Mouse (Mus musculus) heart, postnatal 36 days (tissue): ENCODE results near the gene Caskin1. TPM values are rescaled to one million over a fixed set of nuclear protein-coding genes. Genes with fewer than 3 reads are reported as not detected.

ENCODE experiments used
- DNase-seq, 2 experiments: peaks; one replicate each; pipeline ENCODE4 v3.0.0; 2021 to 2022
- intact Hi-C: fragments of 180-260 bp; cut with DNase I; formaldehyde crosslinking; loops from one replicate; pipeline ENCODE4 v1.15.1; 2025
- total RNA-seq, 2 experiments: library from RNA; stranded (reverse); gene quantifications; 2 replicates each; pipeline ENCODE4 v1.2.3; 2021

Caskin1 gene
- total RNA-seq, 2 experiments from 2014 or later, result 0.11 to 0.14 TPM

DNA sequence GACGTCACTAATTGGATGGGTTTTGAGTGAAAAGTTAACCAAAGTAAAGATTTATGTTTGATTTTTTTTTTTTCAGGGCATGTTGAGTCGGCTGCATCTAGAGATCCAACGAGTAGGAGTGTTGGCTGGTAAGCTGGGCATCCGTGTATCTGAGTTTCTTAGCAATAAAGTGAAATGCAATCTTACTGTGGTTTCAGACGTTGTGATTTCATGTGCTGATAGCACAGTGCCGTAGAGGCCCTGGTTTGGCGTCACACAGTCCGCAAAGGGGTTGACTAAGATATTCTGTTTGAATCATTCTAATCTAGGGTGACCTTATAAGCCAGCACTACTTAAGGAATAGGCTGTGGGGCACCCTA is 40.1 kb downstream of the Caskin1 start:
- intact Hi-C loops, result no loop called here
- no peak for DNase-seq

DNA sequence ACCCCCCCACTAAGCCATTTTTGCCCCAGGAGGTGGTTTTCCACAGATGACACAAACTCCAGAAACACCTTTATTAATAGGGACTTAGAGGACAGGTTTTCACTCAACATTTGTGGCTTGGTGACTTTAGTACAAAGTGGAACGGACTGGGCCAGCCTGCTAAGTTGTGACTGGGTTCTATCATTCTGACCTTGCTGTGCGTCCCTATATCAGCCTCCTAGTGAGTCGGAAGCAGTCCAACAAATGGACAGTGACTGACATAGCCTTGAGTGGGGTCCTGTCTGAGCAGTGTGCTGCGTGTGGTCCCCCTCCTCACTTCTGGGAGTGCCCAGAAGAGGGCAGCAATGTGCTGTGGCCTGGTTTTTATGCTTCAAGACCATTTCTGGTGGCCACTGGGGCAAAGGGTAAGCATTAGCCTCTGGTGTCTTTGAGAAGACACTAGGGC is 40.6 kb downstream of the Caskin1 start:
- intact Hi-C loops, result no loop called here

DNA sequence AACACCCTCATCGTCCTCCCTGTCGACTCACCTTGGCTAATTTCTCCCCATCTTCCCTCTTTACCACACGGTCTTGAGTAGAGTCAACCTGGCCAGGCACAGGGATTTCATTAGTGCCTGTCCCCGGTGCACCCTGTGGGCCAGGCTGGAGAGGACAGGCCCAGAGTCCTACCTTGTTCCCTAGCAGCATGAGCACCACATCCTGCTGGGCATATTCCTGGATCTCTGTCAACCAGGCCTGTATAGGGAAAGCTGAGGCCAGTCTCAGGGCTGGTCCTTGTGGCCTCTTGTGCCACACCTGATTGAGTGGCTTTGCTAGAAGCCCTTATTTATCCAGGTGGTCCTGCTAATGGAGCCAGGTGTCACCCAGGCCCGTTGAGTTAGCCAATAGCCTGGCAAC is 41.5 kb downstream of the Caskin1 start:
- intact Hi-C loops, result no loop called here
- no peak for DNase-seq

More for the DNA sequence above, 40.6 kb downstream of the Caskin1 start:
- DNase-seq, result peak; percentile 49 to 65

DNA sequence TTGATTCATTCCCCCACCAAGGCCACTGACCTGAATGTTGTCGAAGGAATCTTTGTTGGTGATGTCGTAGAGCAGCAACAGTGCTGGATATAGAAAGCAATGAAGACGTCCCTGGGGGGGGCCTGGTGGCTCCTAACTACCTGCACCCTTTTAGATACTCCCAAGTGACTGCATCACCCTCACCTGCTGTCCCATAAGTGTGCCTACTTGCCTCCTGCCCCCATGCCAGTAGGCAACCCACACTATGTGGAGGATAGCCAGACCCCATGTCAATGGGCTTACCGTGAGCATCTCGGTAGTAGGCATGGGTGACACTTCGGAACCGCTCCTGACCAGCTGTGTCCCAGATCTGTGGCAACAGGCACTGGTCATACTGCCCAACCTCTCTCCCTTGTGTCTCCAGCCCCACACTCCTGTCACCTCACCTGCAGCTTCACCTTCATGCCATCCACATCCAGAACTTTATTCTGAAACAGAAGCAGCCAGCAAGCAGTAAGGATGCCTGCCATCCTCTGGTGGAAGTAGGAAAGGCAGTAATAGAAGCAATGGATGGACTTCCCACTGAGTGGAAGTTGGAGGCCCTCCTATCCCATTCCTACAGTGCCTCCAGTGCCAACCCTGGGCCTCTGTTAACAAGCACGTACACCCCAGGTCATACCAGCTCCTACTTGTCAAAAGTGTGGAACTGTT is 42.1 kb downstream of the Caskin1 start:
- DNase-seq, result no peak
- intact Hi-C loops, result no loop called here

DNA sequence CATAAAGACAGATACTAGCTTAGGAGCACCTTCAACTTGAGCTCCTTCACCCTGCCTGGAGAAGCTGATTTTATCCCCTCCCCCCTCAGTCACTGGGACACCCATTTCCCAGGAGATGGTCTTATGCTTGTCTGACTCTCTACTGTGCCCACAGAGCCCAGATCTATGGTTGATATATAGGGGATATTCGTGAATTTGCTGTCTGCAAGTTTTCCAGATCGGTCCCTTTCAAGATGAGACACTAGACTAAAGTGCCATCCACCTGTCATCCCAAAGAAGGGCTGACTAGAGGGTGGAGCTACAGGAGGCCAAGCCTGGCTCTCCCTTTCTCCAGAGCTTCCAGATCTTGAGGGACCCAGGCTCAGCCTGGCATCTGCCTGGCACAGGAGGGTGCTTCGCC is 42.7 kb downstream of the Caskin1 start:
- no peak for DNase-seq
- intact Hi-C loops, result no loop called here

DNA sequence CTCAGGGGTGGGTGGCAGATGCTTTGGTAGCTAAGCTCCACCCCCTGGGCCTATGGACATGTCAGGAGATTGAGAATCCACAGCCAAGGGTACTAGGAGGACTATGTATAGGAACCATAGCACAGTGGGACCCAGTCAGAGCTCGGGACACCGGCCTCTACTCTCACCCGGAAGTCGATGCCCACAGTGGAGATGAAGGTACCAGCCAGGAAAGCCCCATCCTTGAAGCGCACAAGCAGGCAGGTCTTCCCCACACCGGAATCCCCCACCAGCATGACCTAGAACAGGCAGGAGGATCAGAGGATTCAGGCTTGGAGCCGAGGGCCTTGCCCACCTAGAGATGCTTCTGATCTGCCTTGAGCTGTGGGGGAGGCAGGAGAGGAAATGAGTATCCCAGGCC is 43.6 kb downstream of the Caskin1 start:
- intact Hi-C loops, result no loop called here
- DNase-seq, result no peak

DNA sequence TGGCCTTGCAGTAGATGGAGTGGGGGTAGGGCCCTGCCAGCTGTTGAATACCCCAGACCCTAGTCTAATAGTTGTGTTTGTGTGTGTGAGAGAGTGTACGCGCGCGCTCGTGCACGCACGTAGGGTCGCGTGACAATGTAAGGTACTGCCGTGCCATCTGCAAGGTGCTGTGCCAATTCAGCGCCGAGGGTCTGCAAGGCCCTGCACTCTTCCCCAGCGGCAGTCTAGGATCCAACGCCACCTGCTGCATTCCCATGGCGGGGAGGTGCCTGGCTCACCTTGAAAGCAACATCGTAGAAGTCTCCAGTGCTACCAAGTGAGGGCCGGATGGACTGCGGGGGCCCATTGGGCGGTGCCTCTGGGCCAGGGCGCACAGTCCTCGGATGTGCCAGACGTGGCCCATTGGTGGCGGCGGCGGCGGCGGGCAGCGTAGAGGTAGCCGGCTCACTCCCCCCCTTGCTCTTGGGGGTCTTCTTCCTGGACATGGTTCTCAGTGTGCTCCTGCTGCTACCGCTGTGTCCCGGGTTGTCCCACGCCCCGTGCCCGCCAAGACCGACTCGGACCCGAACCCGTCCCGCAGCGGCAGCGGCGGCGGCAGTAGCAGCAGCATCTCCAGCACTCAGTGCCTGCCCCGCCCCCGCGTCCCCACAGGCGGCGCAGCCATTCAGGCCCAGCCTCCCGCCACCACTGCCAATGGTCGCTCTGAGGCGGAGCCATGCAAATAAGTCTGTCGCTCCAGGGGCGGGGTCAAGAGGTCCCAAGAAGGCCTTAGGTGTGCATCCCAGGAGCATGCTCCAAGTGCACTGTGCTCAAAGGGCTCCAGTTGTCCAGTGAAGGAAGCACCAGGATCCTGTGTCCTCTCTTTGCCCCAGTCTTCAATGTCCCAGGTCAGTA is 44.9 kb downstream of the Caskin1 start:
- intact Hi-C loops, result no loop called here
- DNase-seq, result peak; percentile 74 to 75

DNA sequence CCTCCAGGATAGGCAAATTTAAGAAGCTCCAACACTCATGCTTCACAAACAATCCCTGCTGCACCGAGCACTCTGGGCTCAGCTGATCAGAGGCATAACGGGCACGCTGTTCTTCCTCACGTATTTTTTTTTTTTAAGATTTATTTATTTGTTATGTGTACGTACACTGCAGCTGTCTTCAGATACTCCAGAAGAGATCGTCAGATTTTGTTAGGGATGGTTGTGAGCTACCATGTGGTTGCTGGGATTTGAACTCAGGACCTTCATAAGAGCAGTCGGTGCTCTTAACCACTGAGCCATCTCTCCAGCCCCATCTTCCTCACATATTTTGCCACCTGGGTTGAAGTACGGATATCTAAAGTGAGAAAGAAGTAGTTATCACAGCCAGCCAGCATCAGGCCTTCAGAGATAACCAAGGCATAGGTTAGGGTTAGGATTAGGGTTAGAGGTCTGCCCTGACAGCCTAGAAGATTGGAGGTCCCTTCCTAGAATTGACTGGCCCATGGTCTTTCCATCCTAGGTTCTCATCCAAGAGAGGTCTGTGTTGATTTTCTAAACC is 45.8 kb downstream of the Caskin1 start, which contains the start of gene Rab26:
Rab26 (minus strand) TSS at position 51 of the 559 bp plus-strand sequence.
- DNase-seq, result no peak
- intact Hi-C loops, result no loop called here

DNA sequence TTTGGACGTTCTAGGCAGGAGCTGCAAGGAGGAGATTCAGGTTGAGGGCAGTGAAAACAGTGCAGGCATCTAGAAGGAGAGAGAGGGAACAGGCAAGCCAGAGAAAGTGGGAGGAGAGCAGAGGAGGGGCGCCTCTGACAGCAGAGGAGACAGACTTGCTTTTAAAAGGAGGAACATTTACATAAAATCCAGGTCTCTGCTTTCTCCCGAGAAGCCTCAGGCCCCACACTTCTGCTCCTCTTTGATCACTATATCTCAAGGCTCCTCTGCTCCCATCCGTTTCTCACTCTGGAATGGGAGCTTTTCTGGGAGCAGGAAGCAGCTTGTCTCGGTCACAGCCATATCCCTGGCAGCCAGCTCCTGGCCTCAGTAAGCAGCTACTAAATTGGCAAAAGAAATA is 46.9 kb downstream of the Caskin1 start:
- DNase-seq, result no peak
- intact Hi-C loops, result loop anchor here (5.0 kb wide), 1 partner anchor 172 kb away; the partner anchor contains the start of gene Tbl3

DNA sequence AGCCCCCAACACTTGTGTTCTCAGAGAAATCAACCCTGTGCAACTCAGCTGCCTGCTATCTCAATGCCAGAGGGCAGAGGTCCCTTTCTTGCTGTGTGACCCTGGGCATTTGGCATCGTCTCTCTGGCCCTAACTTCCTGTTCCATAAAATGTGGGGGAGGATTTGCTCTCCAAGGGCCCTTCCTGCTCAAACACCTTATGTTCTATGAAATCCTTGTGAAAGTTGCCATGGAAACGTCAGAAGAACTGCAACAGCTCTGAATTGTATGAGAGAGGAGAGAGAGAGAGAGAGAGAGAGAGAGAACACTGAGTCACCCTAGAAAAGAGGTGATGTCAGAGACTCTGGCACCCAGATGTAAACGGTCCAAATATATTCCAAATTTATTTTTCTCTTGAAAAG is 49.1 kb downstream of the Caskin1 start:
- intact Hi-C loops, result loop anchor here (5.0 kb wide), 1 partner anchor 170 kb away; the partner anchor contains the start of gene Tbl3
- no peak for DNase-seq

DNA sequence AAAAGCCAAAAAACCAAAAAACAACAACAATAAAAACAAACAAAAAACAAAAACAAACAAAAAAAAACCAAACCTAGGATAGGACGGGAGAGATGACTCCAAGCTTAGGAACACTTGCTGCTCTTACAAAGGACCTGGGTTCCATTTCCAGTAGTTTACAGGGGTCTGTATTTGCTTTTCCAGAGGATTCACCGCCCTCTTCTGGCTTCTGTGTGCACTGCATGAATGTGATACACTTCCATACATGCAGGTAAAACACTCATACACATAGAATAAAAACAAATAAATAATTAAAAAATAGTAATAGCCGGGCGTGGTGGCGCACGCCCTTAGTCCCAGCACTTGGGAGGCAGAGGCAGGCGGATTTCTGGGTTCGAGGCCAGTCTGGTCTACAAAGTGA is 50.5 kb downstream of the Caskin1 start:
- intact Hi-C loops, result loop anchor here (2.0 to 5.0 kb wide), 2 partner anchors 44 to 168 kb away; partner anchors contain the start of gene Tbl3
- DNase-seq, result peak; percentile 52 to 71

DNA sequence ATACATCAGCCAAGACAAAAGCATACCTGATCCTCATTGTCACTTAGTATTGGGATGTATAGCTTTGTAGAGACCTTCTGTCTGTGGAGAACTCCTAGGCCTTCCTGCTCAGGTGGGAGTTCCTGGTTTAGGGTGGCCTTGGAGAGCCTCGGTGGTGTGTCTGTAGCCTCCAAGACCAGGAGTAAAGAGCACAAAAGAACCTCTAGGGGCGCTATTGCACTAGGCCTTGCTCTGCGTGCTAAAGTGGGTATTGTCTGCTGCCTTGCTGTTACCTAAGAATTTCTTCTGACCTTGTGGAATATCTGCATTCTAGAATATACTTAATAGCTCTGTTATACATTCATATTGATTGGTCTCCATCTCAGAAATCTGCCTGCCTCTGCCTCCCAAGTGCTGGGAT is 52.0 kb downstream of the Caskin1 start:
- intact Hi-C loops, result loop anchor here (1.0 kb wide), 2 partner anchors 88 to 114 kb away; no protein-coding TSS in a partner anchor
- peak in 1 of 2 experiments; percentile 48 for DNase-seq

DNA sequence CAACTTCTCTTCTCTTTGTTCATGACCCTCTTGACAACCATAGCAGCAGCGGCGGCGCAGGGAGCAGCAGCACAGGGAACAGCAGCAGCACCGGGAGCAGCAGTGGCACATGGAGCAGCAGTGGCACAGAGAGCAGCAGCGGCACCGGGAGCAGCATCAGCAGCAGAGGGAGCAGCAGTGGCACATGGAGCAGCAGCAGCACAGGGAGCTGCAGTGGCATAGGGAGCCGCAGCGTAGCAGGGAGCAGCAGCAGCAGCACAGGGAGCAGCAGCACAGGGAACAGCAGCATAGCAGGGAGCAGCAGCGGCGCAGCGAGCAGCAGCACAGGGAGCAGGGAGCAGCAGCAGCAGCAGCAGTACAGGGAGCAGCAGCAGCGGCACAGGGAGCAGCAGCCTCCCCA is 56.2 kb downstream of the Caskin1 start:
- intact Hi-C loops, result no loop called here
- no peak for DNase-seq

DNA sequence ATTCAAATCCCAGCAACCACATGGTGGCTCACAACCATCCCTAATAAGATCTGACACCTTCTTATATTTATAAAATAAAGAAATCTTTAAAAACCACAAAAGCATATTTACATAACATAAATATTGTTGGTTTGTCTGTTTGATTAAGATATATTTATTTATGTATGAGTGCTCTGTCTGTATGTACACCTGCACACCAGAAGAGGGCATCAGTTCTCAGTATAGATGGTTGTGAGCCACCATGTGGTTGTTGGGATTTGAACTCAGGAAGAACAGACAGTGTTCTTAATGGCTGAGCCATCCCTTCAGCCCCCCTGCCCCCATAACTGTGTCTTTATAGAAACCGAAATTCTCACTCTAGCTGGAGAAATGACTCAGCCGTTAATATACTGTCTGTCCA is 56.8 kb downstream of the Caskin1 start:
- intact Hi-C loops, result no loop called here

DNA sequence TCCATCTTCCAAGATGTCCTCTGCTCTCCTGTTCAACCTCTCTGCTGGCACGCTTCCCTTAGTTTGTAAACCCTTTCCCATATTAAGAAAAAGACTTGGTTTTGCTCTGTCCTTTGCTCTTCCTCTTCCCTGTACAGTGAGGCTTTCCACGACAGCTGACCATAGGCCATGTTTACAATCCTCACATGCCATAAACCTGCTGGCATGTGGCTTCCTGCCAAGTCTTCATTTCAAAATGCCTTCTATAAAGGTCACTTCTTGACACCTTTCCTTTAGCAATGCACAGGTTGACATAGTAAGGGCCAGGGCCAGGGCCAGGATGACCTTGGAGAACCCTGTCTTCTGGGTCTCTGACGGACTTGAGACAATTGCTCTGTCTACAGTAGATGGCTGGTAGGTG is 57.8 kb downstream of the Caskin1 start:
- intact Hi-C loops, result no loop called here
- DNase-seq, result no peak

More for the DNA sequence above, 56.8 kb downstream of the Caskin1 start:
- no peak for DNase-seq

DNA sequence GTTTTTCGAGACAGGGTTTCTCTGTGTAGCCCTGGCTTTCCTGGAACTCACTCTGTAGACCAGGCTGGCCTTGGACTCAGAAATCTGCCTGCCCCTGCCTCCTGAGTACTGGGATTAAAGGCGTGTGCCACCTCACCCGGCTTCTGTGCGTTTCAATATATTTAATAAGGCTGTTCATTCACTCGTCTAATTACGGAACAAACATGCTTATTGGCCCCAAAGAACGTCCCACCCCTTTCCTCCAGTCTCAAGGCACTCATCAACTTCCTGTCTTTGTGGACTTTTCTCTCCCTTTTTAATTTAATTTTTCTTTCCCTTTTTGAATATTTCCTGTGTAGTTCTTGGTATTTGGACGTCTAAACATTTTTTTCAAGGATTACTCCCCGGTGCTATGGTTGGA is 60.0 kb downstream of the Caskin1 start:
- intact Hi-C loops, result no loop called here
- no peak for DNase-seq

DNA sequence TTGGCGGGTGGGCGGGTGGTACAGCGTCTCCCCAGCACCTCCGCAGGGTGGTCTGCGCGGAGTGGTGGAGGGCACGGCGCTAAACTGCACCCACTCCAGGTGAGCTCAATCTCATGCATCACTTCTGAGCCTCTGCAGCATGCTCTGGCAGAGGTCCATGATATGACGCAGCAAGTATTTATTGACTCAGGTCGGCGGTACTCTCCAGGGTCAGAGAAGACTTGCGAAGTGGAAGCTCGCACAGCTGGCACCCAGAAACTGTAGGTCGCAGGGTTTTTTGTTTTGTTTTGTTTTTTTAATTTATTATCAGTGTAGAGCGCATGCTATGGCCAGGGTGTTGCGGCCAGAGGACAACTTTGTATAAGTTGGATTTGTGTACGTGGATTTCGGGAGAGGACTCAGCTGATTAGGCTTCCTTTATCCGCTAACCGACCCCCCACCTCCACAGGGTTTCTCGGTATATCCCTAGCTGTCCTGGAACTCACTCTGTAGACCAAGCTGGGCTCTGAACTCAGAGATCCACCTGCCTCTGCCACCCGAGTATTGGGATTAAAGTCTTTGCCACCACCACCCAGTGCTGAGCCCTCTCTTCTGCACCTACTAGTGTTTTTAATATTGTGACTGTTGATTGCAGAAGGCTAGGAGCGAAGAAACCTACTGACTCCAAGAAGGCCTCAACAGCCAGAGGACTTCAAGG is 60.7 kb downstream of the Caskin1 start:
- intact Hi-C loops, result no loop called here

DNA sequence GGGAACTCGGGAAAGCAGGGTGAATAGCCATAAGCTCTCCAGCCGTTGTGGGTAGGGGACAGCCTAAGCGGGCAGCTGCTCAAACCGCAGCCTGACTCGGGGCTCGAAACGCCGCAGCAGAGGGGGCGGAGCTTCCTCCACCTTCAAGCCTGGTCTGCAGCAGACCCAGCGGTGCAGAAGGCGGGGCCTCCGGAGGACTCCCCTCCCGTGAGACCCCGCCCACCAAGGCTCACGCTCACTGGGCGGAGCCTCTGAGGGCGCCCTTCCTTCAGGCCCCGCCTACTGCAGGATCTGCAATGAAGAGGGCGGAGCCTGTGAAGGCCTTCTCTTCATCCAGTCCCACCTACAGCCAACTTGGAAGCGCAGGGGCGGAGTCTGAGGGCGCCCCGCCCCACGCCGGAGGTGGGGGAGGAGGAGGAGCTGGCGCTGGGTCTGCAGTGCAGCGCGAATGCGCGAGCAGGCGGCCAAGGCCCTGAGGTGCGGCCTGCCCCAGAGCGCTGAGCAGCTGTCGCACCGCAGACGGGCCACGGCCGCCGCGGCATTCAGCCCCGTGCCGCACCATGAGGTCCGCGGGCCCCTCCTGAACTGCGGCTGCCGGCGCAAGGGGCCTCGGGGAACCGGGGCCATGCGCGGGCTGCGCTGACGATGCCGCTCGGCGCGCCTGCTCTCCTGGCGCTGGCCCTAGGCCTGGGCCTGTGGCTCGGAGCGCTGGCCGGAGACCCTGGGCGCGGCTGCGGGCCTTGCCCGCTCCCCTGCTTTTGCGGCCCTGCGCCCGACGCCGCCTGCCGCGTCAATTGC is 61.4 kb downstream of the Caskin1 start, which contains the start of gene Pkd1:
Pkd1 (plus strand) TSS at position 217 of the 798 bp plus-strand sequence.
- intact Hi-C loops, result no loop called here
- DNase-seq, result peak; percentile 99 to 100

More for the DNA sequence above, 60.7 kb downstream of the Caskin1 start:
- peak; percentile 69 to 72 for DNase-seq

DNA sequence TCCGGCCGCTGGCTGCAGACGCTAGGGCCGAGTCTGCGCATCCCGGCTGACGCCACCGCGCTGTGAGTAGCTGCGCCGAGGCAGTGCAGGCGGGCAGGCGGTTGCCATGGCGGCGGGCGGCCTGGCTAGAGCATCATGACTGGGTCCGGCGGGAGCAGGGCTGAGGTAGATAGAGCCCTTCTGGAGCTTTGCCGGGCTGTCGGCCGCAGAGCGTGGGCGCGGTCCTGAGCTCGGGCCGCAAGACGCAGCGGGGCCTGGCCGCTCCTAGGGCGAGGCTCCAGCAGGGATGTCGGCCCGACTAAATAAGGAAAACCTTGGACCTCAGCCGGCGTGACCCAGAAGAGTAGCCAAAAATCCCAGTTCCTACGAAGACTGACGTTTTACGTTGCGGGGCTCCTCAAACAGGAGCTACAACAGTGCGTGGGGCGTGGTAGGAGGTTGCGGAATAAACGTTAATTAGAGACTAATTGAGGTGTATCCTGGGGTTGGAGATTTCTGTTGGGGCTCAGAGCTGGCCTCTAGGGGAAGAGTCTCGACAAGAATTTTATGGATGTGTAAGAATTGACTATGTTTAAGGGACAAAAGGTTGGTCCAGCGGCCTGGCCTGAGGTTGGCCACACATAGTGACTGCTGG is 62.1 kb downstream of the Caskin1 start:
- intact Hi-C loops, result no loop called here
- peak; percentile 74 to 84 for DNase-seq
